Mouse (Mus musculus): ENCODE results near the gene Slc25a21. TPM values are rescaled to one million over a fixed set of nuclear protein-coding genes. Genes with fewer than 3 reads are reported as not detected.

The Slc25a21 gene
- polyA plus RNA-seq, 1 experiment from 2014 or later = 0.59 TPM

DNA sequence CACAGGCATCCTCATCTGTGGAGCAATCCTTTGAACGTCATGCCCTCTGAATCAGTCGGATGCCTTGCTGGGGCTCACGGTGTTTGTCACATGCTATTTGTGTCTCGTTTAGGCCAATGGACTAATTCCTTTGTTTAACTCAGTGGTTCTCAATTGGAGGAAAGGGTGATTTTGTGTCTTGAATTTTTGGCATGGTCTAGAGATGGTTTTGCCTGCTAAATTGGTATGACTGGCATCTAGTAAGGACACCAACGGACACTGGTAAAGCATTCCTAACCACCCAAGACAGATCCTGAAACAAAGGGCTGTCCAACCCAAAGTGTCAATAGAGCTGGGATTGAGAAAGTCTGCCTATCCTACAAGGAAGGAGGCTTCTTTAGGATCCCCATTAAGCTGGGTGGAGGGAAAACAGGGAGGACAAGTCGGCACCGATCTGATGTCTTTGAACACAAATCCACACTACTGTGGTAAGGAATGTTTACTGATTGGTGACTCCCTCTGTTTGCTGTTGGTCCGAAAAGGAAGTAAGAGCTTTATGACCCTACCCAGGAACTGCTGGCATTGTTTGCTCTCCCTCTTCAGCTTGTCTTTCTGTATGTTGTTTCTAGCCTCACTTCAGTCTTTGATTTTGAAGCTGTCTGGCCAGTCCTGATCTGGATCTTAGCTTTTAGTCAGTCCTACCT is 294.4 kb downstream of the Slc25a21 start:
- ATAC-seq (ENCODE audit: low FRiP score, low read depth) = no peak

DNA sequence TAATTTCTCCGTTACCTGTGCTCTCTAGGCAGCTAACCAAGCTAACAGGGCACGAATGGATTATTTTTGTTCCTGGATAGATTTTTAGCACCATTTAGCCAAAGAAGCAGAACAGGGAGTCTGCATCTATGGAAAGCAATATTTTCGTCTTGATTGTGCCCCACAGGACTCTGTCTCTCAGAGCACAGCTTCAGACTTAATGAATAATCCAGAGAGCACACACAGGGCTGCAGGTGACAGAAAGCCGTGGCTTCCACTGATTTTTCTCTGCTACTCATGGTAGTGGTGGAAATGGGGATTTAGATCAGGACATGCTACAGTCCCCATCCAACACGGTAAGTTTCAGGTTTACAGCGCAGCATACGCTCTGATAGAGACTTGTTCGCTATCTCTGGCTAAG is 299.3 kb downstream of the Slc25a21 start:
- peaks cover 10% of the 10 kb centered on the region; the same call in 1 of the 2 replicates for H3K4me1 ChIP-seq
- no peak overlapping the region for H3K9ac ChIP-seq
- no peaks in the 10 kb centered on the region for H3K9me3 ChIP-seq
- H3K4me3 ChIP-seq = no peak overlapping the region
- H3K27me3 ChIP-seq = peaks cover 26% of the 10 kb centered on the region; the same call in 1 of the 2 replicates
- 45% methylated on average over 8 of the region's 8 CpGs for WGBS
- H3K36me3 ChIP-seq = no peaks in the 10 kb centered on the region
- ATAC-seq (ENCODE audit: low FRiP score, low read depth) = no peak
- no peak overlapping the region for H3K4me2 ChIP-seq (replicated peaks)
- no peak overlapping the region for H3K27ac ChIP-seq

More for the DNA sequence above, 294.4 kb downstream of the Slc25a21 start:
- Histone ChIP-seq H3K27ac (no peak overlapping the region), H3K9me3 (no peaks in the 10 kb centered on the region), H3K4me1 (peaks cover 28% of the 10 kb centered on the region), H3K36me3 (no peaks in the 10 kb centered on the region), H3K4me3 (no peak overlapping the region), H3K27me3 (0 out of 2 replicates have a peak, but pooled peaks cover 11% of the 10 kb centered on the region), H3K4me2 (replicated peaks) (no peak overlapping the region), H3K9ac (no peak overlapping the region)
- WGBS = 74% methylated on average over 8 of the region's 8 CpGs

DNA sequence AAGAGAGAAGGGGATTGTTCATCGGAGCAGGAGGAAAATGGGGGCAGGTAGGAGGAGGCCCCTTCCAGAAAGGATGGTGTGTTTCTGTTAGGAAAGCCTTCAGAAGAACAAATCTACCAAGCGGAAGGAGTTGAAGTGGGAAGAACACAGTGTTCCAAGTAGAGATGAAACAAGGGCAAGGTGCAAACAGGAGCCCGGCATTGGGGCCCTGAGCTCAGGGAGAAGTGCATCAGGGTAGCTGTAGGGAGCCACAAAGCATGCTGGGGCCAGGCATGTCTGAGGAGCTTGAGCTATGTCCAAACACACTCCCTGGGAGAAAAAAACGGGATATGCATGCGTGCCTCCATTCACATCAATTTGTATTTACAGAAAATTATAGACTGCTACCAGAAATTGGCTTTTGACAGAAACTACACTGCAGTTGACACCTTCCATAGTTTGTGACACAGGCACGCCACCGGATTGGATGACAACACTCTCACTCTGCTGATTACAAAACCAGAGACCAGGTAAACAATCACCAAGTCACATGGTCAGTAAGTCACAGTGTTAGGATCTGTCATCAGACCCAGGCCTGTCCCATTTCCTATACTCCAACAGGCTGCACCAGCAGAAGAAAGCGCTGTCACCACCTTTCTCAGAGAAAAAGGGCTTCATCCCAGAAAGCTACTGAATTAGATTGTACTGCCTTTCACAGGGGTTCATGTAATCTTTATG is 299.9 kb downstream of the Slc25a21 start:
- no peak overlapping the region for H3K27ac ChIP-seq
- WGBS = 80% methylated on average over 8 of the region's 8 CpGs
- H3K4me2 ChIP-seq (replicated peaks) = no peak overlapping the region
- H3K9me3 ChIP-seq = no peaks in the 10 kb centered on the region
- peaks cover 26% of the 10 kb centered on the region for H3K27me3 ChIP-seq
- H3K36me3 ChIP-seq = no peaks in the 10 kb centered on the region
- H3K4me1 ChIP-seq = peaks cover 10% of the 10 kb centered on the region; the same call in 1 of the 2 replicates
- no peak overlapping the region for H3K9ac ChIP-seq
- no peak overlapping the region for H3K4me3 ChIP-seq
- no peak for ATAC-seq (ENCODE audit: low FRiP score, low read depth)

DNA sequence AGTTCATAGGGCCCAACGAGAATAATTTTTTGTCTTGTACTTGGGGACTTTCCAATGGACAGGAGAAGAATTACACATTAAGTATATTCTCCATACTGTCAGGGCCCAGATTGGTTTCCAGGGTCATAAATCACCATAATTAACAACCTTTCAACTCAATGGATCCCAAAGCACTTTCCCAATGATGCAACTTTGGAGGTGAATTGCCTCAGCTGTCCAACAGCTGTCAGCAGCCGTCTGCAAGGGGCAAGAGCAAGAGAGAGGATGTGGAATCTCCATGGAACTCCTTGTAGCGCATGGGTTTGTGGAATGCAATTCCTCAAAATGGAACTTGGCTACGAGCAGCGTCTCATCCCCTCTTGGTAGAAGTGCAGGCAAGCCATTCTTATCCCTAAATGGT is 302.3 kb downstream of the Slc25a21 start:
- ATAC-seq (ENCODE audit: low FRiP score, low read depth) = no peak
- H3K4me2 ChIP-seq (replicated peaks) = no peak overlapping the region
- H3K27ac ChIP-seq = no peak overlapping the region
- H3K4me1 ChIP-seq = peaks cover 10% of the 10 kb centered on the region; the same call in 1 of the 2 replicates
- no peaks in the 10 kb centered on the region for H3K9me3 ChIP-seq
- no peaks in the 10 kb centered on the region for H3K36me3 ChIP-seq
- H3K27me3 ChIP-seq = peaks cover 29% of the 10 kb centered on the region
- H3K9ac ChIP-seq = no peak overlapping the region
- 64% methylated on average over 5 of the region's 5 CpGs for WGBS
- H3K4me3 ChIP-seq = no peak overlapping the region

DNA sequence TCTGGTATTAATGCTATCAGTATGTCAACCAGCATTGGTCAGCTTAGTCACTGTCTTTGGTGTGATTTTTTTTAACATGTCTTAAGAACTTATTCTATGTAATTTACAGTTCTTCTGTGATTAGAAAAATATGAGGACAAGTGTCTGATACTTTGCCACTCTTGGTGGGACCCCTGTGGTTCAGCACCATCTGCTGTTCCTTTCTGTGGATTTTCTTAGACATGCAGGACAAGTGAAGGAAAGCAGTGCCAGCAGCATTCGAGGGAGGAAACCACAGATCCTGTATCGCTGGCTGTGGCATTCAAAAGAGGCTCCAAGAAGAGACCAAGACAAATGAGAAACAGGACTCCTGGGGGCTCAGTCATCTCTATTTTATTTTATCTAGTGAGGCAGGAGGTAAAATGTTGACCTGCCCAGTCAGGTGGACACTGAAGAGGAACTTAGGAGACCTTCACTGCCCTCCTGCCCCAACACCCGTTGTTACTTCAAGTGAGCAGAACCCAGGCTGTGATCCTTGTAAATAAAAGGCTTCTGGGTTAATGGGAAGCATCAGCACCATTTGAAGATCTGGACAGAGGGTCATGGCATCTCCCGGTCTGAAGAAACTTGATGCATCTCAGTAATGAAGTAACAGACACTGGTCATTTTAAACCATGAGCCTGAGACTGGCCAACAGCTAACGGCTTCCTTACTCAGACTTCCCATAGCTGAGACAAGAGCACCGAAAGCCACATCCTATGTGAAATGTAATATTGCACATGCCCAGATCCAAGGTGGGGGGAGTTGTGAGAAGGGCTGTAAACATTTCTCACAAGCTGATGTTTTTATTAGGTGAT is 306.2 kb downstream of the Slc25a21 start:
- no peak overlapping the region for H3K27ac ChIP-seq
- no peak overlapping the region for H3K4me3 ChIP-seq
- 24% methylated on average over 6 of the region's 6 CpGs for WGBS
- no peak overlapping the region for H3K9ac ChIP-seq
- H3K36me3 ChIP-seq = no peaks in the 10 kb centered on the region
- H3K9me3 ChIP-seq = no peaks in the 10 kb centered on the region
- no peak for ATAC-seq (ENCODE audit: low FRiP score, low read depth)
- peaks cover 29% of the 10 kb centered on the region for H3K27me3 ChIP-seq
- H3K4me2 ChIP-seq (replicated peaks) = no peak overlapping the region
- H3K4me1 ChIP-seq = no peaks in the 10 kb centered on the region

DNA sequence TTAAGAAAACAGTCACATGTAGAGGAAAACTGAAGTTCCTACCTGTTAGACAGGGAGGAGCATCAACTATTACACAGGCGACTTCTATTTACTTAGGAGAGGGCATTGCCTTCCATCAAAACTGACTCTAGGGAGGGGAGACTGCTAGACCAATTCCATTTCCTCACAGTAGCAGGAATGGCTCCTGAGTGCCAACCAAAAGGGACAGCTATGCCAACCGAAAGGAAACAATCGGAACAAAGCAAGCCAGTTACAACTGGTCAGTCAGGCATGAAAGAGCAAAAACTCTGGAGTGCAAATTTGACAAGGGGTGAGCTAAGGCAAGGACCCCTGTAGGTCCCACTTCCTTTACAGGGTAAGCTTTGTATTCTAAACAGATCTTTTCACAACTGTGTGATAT is 319.5 kb downstream of the Slc25a21 start:
- H3K9me3 ChIP-seq = peaks cover 2% of the 10 kb centered on the region; the same call in 1 of the 2 replicates
- H3K27ac ChIP-seq = no peak overlapping the region
- H3K4me2 ChIP-seq (replicated peaks) = no peak overlapping the region
- ATAC-seq (ENCODE audit: low FRiP score, low read depth) = no peak
- 70% methylated on average over 3 of the region's 3 CpGs for WGBS
- no peaks in the 10 kb centered on the region for H3K36me3 ChIP-seq
- no peak overlapping the region for H3K9ac ChIP-seq
- 0 out of 2 replicates have a peak, but pooled peaks cover 3% of the 10 kb centered on the region for H3K27me3 ChIP-seq
- peaks cover 16% of the 10 kb centered on the region for H3K4me1 ChIP-seq
- no peak overlapping the region for H3K4me3 ChIP-seq

DNA sequence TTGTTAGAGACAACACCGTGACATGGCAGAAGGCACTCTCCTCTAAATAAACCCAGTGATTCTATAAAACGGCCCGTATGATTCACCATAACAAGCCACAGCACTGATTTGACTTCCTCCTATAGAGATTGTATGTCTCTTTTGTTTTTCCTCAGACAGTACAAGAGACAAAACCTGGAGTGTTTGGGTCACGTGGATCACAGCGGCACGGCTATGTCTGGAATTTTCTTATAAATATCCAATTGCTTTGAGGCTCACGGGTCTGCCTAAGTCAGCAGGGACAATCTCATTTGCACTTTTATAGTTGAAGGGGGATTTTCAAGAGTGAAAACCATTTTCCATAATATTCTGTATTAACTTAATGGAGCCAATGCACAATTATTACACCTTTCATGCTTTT is 320.7 kb downstream of the Slc25a21 start:
- no peak overlapping the region for H3K27ac ChIP-seq
- H3K9ac ChIP-seq = no peak overlapping the region
- H3K4me3 ChIP-seq = no peak overlapping the region
- peak overlapping the region; percentile 32 for H3K4me2 ChIP-seq (replicated peaks)
- peak; percentile 72; the same call in 1 of the 2 replicates for ATAC-seq (ENCODE audit: low FRiP score, low read depth)
- no peaks in the 10 kb centered on the region for H3K36me3 ChIP-seq
- 22% methylated on average over 7 of the region's 7 CpGs for WGBS
- peaks cover 16% of the 10 kb centered on the region for H3K4me1 ChIP-seq
- 0 out of 2 replicates have a peak, but pooled peaks cover 3% of the 10 kb centered on the region for H3K27me3 ChIP-seq
- H3K9me3 ChIP-seq = no peaks in the 10 kb centered on the region

DNA sequence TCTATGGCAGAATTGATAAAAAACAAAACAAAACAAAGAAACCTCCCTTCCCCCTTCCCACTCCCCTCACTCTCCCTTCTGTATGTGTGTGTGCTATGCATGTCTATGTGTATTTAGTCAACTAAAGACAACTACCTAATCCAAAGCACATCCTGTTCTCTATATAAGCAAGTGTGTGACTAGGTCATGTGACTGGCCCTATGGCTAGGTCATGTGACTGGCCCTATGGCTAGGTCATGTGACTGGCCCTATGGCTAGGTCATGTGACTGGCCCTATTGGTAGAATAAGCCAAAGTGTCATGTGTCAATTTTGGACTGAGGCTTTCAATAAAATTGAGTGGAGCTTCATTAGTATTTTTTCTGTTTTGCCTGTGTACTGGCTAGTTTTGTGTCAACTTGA is 324.1 kb downstream of the Slc25a21 start:
- H3K4me2 ChIP-seq (replicated peaks) = no peak overlapping the region
- ATAC-seq (ENCODE audit: low FRiP score, low read depth) = no peak

DNA sequence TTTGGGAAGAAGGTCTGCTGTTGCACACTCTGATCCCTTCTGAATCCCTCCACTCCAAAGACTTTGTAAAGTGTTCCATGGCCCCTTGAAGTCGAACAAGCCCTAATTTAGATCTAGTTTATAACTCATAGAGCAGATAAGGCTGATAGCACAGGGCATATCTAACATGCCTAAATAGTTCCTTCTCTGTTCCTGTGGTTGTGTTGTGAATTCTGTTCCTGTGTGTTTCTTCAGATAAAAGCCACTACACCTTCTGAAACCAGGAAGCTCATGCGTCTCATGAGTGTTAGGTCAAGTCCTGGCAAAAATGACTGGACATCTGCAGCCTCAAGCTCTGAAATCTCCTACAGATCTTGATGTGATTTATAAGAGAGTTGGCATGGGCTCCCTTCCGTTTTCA is 326.7 kb downstream of the Slc25a21 start:
- H3K36me3 ChIP-seq = no peaks in the 10 kb centered on the region
- H3K9ac ChIP-seq = no peak overlapping the region
- no peak overlapping the region for H3K4me3 ChIP-seq
- no peak overlapping the region for H3K27ac ChIP-seq
- H3K4me2 ChIP-seq (replicated peaks) = no peak overlapping the region
- H3K27me3 ChIP-seq = peaks cover 3% of the 10 kb centered on the region; the same call in 1 of the 2 replicates
- WGBS = 81% methylated on average over 3 of the region's 3 CpGs
- no peaks in the 10 kb centered on the region for H3K9me3 ChIP-seq
- 0 out of 2 replicates have a peak, but pooled peaks cover 5% of the 10 kb centered on the region for H3K4me1 ChIP-seq
- ATAC-seq (ENCODE audit: low FRiP score, low read depth) = no peak

More for the DNA sequence above, 324.1 kb downstream of the Slc25a21 start:
- peaks cover 3% of the 10 kb centered on the region; the same call in 1 of the 2 replicates for H3K27me3 ChIP-seq
- no peak overlapping the region for H3K4me3 ChIP-seq
- peaks cover 12% of the 10 kb centered on the region for H3K4me1 ChIP-seq
- H3K9me3 ChIP-seq = no peaks in the 10 kb centered on the region
- no peak overlapping the region for H3K9ac ChIP-seq
- no peak overlapping the region for H3K27ac ChIP-seq
- H3K36me3 ChIP-seq = no peaks in the 10 kb centered on the region

DNA sequence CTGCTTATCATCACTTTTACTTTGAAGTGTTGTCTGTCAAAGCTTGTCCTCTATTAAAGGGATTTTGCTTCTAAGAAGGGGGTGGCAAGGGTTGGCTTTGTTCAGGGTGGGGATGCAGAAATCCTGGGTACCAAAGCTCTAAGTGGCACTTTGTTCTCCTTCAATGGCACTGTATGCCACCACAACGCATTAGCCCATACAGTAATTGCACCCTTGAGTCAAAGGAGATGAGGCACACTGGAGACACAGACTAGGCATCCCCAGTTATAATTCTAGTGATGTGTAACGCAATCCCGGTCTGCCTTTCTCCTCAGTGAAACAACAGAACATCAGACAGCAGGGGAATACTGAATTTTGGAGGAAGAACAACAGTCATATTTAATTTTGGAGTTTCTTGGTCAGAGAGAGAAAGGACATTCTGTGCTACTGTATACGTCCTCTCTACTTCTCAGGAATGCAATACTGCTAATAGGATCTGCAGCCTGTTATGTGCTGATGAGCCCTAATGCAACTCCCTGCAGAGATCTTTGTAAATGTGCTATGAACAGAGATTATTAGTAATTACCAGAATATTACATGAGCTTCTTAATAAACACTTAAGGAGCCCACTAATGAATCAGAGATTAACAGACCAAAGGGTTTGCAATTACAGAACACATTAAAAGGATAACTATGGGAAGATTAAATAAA is 333.3 kb downstream of the Slc25a21 start:
- WGBS = 81% methylated on average over 4 of the region's 4 CpGs

DNA sequence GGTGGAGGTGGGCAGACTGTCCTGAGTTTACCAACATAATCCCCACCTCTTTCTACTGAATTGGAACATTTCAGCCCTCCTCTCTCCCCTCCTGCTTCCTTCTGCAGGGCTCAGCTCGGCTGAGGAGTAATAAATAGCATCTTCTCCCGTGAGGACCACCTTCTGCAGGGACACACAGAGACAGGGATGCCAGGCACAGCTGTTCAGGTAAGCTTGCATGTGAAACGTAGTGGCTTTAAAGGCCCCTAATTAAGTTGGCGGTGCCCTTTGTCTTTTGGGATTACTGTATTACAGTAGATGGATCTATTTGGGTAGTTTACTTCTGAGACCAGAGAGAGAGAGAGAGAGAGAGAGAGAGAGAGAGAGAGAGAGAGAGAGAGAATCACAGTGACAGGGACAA is 344.6 kb downstream of the Slc25a21 start:
- no peak overlapping the region for H3K9ac ChIP-seq
- no peaks in the 10 kb centered on the region for H3K36me3 ChIP-seq
- H3K9me3 ChIP-seq = no peaks in the 10 kb centered on the region
- H3K4me1 ChIP-seq = no peaks in the 10 kb centered on the region
- ATAC-seq (ENCODE audit: low FRiP score, low read depth) = no peak
- H3K4me3 ChIP-seq = no peak overlapping the region
- no peak overlapping the region for H3K4me2 ChIP-seq (replicated peaks)
- 41% methylated on average over 4 of the region's 4 CpGs for whole genome bisulfite sequencing
- H3K27ac ChIP-seq = no peak overlapping the region
- peaks cover 34% of the 10 kb centered on the region for H3K27me3 ChIP-seq

More for the DNA sequence above, 333.3 kb downstream of the Slc25a21 start:
- H3K4me2 ChIP-seq (replicated peaks) = no peak overlapping the region
- H3K36me3 ChIP-seq = no peaks in the 10 kb centered on the region
- H3K9me3 ChIP-seq = no peaks in the 10 kb centered on the region
- H3K9ac ChIP-seq = no peak overlapping the region
- H3K27me3 ChIP-seq = peaks cover 17% of the 10 kb centered on the region
- no peak overlapping the region for H3K27ac ChIP-seq
- no peak for ATAC-seq (ENCODE audit: low FRiP score, low read depth)
- peaks cover 12% of the 10 kb centered on the region; the same call in 1 of the 2 replicates for H3K4me1 ChIP-seq
- H3K4me3 ChIP-seq = no peak overlapping the region
